Mouse (Mus musculus) cerebellum, adult (tissue): ENCODE results near the gene Dnajc16.

Experiments used
- ATAC-seq: cut with Nextera tagmentation; 2 replicates; pipeline ENCODE4 v1.9.2; 2017; ENCODE audit warnings: mild to moderate bottlenecking, moderate library complexity, mixed read lengths; ENCODE audit not compliant: insufficient number of reproducible peaks, low FRiP score, low TSS enrichment

Dnajc16 gene

DNA sequence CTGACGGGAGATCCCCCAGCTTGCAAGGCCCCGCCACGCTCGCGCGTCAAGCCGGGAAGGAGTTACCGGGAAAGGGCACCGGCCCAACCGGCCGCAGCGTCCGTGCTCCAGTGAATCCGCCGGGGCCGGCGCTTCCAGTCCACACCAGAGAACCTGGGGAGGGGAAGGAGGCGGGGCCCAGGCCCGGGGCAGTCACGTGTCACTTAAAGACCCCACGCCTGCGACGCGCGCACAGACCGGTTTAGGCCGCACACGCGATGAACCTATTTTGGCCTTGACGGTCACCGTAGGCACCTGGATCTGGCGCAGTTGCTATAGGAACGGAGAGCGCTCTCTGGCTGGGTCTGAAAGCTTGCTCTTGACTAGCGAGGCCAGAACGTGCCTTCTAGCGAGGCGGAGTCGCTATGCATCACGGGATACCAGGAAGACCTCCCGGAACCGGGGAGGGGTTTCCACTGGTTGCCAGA, at the start of gene Dnajc16:
Dnajc16 (minus strand) TSS at position 408 of the 467 bp plus-strand sequence.
- peak; percentile 84 for ATAC-seq

GRCm38 (mm10) chr4:141834536-141835095, 43.9 kb upstream of the Dnajc16 start:
- ATAC-seq, result no peak

DNA sequence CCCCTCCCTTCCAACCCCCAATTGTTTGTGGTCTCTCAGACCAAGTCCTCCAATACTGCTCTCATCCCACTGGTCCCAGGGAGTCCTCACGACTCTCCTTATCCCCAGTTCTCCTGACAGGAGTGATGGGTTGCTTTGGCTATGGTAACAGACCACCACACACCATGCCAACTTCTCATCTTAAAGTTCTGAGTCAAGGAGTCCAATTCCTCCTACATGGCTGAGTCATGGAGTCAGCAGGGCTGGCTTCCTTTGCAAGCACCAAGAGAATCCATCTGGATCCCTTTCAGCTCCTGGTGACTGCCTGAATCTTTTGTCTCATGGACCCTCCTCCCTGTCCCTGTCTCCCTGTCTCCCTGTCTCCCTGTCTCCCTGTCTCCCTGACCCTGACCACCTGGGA, 43.2 kb upstream of the Dnajc16 start:
- no peak for ATAC-seq

DNA sequence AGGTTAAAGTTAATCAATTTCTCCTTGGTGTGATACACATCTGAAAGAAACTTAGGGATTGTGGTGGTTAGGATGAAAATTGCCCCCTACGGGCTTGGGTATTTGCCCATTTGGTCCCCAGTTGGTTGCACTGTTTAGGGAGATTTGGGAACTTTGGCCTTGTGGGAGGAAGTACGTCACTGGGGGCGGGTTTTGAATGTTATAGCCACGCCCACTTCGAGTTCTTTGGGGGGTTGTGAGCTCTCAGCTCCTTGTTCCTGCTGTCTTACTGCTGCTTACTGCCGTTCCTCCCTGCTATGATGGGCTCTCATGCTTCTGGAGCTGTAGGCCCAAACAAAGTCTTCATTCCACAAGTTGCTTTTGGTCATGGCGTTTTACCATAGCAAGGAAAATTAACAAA, 40.6 kb upstream of the Dnajc16 start:
- no peak for ATAC-seq

DNA sequence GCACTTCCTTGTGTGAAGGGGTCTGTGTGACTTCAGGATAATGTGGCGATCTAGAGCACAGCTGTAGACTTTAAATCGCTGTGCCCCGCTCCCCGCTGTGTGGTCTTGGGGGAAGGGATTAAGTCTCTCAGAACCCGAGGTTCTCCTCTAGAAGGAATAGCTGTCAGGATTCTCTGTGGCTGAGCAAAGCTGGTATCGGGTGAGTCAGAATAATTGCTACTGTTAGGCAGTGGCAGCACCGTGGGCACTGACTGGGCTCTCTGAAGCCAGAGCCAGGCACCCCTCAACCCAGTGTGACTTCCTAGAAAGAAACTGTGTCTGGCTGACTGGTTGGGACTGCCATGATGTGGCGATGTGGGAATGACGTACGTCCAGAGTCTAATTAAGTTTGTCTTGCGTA, 39.6 kb upstream of the Dnajc16 start:
- ATAC-seq, result no peak

GRCm38 (mm10) chr4:141828177-141828576, 37.4 kb upstream of the Dnajc16 start:
- no peak for ATAC-seq

GRCm38 (mm10) chr4:141827401-141827800, 36.7 kb upstream of the Dnajc16 start:
- ATAC-seq, result no peak

- ATAC-seq, result no peak
Observed at GRCm38 (mm10) chr4:141826060-141826459, 35.3 kb upstream of the Dnajc16 start, which contains the start of gene Cela2a. Cela2a (minus strand) TSS chr4:141826160.

DNA sequence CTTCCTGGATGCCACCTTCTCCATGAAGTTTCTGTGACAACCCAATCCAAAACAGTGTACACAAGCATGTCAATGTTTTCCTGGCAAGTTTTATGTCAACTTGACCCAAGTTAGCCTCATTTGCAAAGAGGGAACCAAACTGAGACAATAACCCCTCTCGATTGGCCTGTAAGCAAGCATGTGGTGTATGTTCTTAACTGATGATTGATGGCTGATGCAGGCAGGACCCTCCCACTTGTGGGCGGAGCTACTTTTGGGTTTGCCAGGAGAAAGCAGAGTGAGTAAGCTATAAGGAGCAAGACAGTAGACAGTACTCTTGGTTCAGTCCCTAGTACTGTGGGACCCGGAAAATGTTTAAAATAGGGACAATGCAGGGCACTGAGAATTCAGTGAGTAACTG, 32.2 kb upstream of the Dnajc16 start:
- no peak for ATAC-seq

DNA sequence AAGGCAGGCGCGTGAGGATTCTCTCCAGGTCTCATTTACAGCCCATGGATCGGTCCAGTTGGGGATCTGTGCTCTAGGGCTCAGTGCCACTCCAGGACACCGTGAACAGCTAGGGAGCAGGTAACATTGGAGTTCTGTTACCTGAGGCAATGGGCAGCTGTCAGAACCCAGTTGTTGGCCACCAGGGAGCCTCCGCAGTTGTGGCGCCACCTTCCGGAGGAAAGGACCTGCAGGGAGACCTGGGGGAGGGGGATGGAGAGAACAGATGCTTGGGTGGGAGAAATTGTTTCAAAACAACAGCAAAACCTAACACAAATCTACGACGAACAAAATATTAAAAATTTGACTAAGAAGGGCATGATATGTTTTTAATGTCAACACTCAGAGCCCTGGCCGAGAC, 31.4 kb upstream of the Dnajc16 start:
- ATAC-seq, result no peak

GRCm38 (mm10) chr4:141821178-141821577, 30.4 kb upstream of the Dnajc16 start:
- ATAC-seq, result no peak

DNA sequence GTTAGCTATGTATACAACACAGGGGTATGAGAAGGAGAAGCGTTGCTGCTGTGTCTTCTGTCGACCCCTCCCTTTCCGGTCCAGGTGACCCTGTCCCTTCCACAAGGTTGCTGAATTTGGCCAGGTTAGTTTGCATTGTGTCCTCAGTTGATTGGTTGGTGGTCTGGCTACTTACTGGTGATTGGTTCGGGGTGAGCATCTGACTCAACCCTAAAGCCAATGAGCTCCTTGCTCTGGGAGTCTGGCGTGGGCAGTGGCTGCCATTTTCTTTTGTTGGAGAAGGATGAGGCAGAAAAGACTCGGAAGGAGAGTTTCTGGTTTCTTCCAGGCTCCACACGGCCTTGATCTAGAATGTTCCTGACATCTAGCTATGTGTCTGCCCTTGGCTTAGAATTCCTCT, 28.6 kb upstream of the Dnajc16 start:
- no peak for ATAC-seq

- ATAC-seq, result no peak
Observed at GRCm38 (mm10) chr4:141818861-141819260, 28.1 kb upstream of the Dnajc16 start.

- no peak for ATAC-seq
Observed at GRCm38 (mm10) chr4:141817706-141818105, 27.0 kb upstream of the Dnajc16 start.

GRCm38 (mm10) chr4:141816776-141817655, 26.3 kb upstream of the Dnajc16 start:
- no peak for ATAC-seq

GRCm38 (mm10) chr4:141816267-141816666, 25.5 kb upstream of the Dnajc16 start:
- no peak for ATAC-seq

GRCm38 (mm10) chr4:141811375-141811774, 20.6 kb upstream of the Dnajc16 start:
- ATAC-seq, result no peak

GRCm38 (mm10) chr4:141810975-141811374, 20.2 kb upstream of the Dnajc16 start:
- no peak for ATAC-seq

GRCm38 (mm10) chr4:141809850-141810464, 19.2 kb upstream of the Dnajc16 start:
- ATAC-seq, result no peak

- no peak for ATAC-seq
Observed at GRCm38 (mm10) chr4:141805886-141806285, 15.2 kb upstream of the Dnajc16 start.

- no peak for ATAC-seq
Observed at GRCm38 (mm10) chr4:141804105-141804504, 13.4 kb upstream of the Dnajc16 start.
